Mouse (Mus musculus) stomach, postnatal 0 days (tissue): ENCODE results near the gene Mecom. TPM values are rescaled to one million over a fixed set of nuclear protein-coding genes. Genes with fewer than 3 reads are reported as not detected.

Experiments used
- ATAC-seq: fragments of 200-750 bp; cut with Nextera tagmentation; 2 replicates; pipeline ENCODE4 v1.8.0; 2017; ENCODE audit not compliant: low FRiP score, low TSS enrichment
- DNase-seq: peaks from one replicate; pipeline ENCODE4 v3.0.0-alpha.2; 2016; ENCODE audit warnings: low spot score
- H3K27ac ChIP-seq: fragments of 300-500 bp; sonication (generic); replicated peaks from 2 replicates; pipeline ENCODE4 v1.5.1; 2014; ENCODE audit warnings: mild to moderate bottlenecking, control low read depth
- H3K27me3 ChIP-seq: fragments of 300-500 bp; sonication (generic); 2 replicates; pipeline ENCODE4 v1.6.1; 2014; ENCODE audit warnings: low read length; ENCODE audit not compliant: control insufficient read depth, insufficient read depth
- H3K36me3 ChIP-seq: fragments of 300-500 bp; sonication (generic); 2 replicates; pipeline ENCODE4 v1.6.1; 2014; ENCODE audit warnings: low read length, mixed read lengths; ENCODE audit not compliant: control insufficient read depth, insufficient read depth
- H3K4me1 ChIP-seq: fragments of 300-500 bp; sonication (generic); replicated peaks from 2 replicates; pipeline ENCODE4 v1.6.1; 2014; ENCODE audit warnings: antibody characterized with exemption; ENCODE audit not compliant: control insufficient read depth, insufficient read depth
- H3K4me2 ChIP-seq: fragments of 300-500 bp; sonication (generic); replicated peaks from 2 replicates; pipeline ENCODE4 v1.6.1; 2014; ENCODE audit warnings: low read depth, mild to moderate bottlenecking, control low read depth, moderate library complexity
- H3K4me3 ChIP-seq: fragments of 300-500 bp; sonication (generic); 2 replicates; pipeline ENCODE4 v1.5.1; 2014; ENCODE audit warnings: low read depth, low read length, control low read depth
- H3K9ac ChIP-seq: fragments of 300-500 bp; sonication (generic); 2 replicates; pipeline ENCODE4 v1.6.1; 2014; ENCODE audit warnings: mild to moderate bottlenecking, low read length, control low read depth, mixed read lengths
- H3K9me3 ChIP-seq: fragments of 300-500 bp; sonication (generic); 2 replicates; pipeline ENCODE4 v1.6.1; 2016; ENCODE audit warnings: low read length; ENCODE audit not compliant: control insufficient read depth
- CTCF ChIP-seq: IDR thresholded peaks from 2 replicates; pipeline ENCODE4 v1.5.1; 2016; ENCODE audit warnings: antibody characterized with exemption, low read depth, mild to moderate bottlenecking, moderate library complexity
- EP300 ChIP-seq: optimal IDR thresholded peaks from 2 replicates; pipeline ENCODE3; 2016; ENCODE audit warnings: antibody characterized with exemption
- WGBS: fragments of 180-500 bp; shearing (Covaris S2); extraction: QIAGEN DNeasy Blood & Tissue Kit; methylation state at CpG from one replicate; pipeline ENCODE4 v1.1.7; 2014; 5-methylcytosine and 5-hydroxymethylcytosine counted together
- polyA plus RNA-seq: library from polyadenylated mRNA; unstranded; fragments of >200 nt; fragmentation: Nextera tagmentation; extraction: Ambion mirVana; gene quantifications from 2 replicates; pipeline ENCODE4 v1.2.1, GENCODE M21; 2015

The Mecom gene
- polyA plus RNA-seq, result 25.7 and 27.9 TPM in 2 replicates

DNA sequence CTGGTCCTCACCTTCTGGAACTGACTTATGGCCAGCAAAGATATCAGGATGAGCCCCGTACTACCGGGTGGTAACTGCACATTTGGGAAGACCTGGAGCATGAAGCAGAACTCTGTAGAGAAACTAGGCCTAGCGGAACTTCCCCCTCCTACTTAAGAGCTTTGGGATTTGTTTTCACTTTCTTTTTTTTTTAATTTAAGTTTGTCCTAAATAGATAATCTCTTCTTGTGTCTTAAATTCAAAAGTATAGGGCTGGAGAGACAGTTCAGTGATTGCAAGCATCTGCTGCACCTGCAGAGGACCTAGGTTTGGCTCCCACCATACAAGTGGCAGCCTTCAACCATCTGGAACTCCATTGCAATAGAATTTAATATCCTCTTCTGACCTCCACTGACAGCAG is at the start of gene Mecom:
Gene Mecom, minus strand, starts transcription at position 101 of the 400 bp plus-strand sequence.
- no peaks in the 10 kb centered on the region for H3K4me1 ChIP-seq
- H3K9ac ChIP-seq, result no peak within 1 kb of the TSS
- TF ChIP-seq EP300 (no peak), CTCF (no peak)
- peak within 1 kb of the TSS; percentile 15; the same call in 1 of the 2 replicates for H3K4me2 ChIP-seq
- H3K27me3 ChIP-seq, result no peaks in the 10 kb centered on the region
- H3K27ac ChIP-seq, result no peak within 1 kb of the TSS
- ATAC-seq (no peak), DNase-seq (no peak)
- H3K9me3 ChIP-seq, result no peaks in the 10 kb centered on the region
- WGBS, result 93% methylated on average over 3 of the region's 3 CpGs
- H3K36me3 ChIP-seq, result no peaks in the 10 kb centered on the region
- no peak within 1 kb of the TSS for H3K4me3 ChIP-seq

DNA sequence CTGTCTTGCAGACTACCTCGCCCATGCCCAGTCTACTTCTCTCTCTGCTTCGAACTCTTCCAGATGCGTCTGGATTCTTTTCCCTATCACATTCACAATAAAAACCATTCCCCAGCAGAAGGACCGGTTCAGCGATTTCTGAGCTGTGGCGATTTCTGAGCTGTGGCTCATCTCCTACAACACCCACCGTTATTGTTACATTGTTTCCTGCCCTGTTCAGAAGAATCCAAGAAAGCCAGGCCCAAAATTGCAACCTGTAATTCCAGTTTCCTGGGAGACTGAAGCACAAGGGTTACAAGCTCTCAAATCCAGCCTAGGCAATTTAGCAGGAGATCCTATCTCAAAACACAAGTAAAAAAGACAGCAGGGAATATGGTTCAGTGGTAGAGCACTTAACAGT is 49.5 kb upstream of the Mecom start:
- no peak overlapping the region for H3K27ac ChIP-seq
- no peak overlapping the region for H3K4me2 ChIP-seq
- no peaks in the 10 kb centered on the region for H3K9me3 ChIP-seq
- DNase-seq (no peak), ATAC-seq (no peak)
- 74% methylated on average over 7 of the region's 7 CpGs for WGBS
- H3K9ac ChIP-seq, result no peak overlapping the region
- H3K36me3 ChIP-seq, result no peaks in the 10 kb centered on the region
- TF ChIP-seq CTCF, result no peak
- H3K4me3 ChIP-seq, result no peak overlapping the region
- H3K27me3 ChIP-seq, result no peaks in the 10 kb centered on the region
- H3K4me1 ChIP-seq, result peaks cover 5% of the 10 kb centered on the region; the same call in 1 of the 2 replicates

DNA sequence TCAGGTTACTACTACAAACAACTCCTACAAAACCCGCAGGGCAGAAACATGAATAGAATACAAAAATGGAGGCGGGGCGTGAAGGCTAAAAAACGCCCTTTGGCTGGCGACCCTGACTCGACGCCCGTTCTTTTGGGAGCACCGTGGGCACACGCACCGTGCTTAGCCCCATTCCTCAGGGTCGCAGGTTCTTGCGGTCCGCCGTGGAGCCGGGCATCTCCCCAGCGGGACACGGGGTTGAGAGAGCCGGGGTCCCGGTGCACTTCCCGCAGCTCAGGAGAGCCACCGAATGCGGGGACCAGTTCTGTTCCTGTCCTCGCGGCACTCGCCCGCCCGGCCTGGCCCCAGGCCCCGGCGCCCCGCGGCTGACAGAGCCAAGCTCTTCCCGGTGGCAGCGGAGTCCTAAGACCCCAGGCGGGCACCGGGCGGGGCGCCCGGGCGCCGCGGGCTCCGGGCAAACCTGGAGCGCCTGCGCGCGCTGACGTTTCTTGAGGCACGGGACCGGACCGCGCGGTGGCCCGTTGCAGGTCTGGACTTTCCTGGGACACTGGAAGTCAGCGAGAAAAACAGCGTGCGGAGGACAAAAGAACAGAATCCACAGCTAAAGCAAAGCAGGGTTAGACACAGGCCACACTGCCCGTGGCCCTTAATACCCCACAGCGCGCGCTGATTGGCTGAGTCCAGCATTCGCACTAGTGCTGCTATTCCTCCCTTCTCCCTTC is 47.5 kb upstream of the Mecom start:
- Histone ChIP-seq H3K9ac (peak overlapping the region; percentile 76), H3K4me3 (peak overlapping the region; percentile 79), H3K4me2 (peak overlapping the region; percentile 91), H3K36me3 (no peaks in the 10 kb centered on the region), H3K27ac (no peak overlapping the region), H3K9me3 (no peaks in the 10 kb centered on the region), H3K27me3 (no peaks in the 10 kb centered on the region), H3K4me1 (peaks cover 5% of the 10 kb centered on the region; the same call in 1 of the 2 replicates)
- TF ChIP-seq CTCF (no peak), EP300 (no peak)
- ATAC-seq (peak; percentile 33; the same call in 1 of the 2 replicates), DNase-seq (peak; percentile 58)
- WGBS, result under 1% methylated on average over 57 of the region's 62 CpGs

DNA sequence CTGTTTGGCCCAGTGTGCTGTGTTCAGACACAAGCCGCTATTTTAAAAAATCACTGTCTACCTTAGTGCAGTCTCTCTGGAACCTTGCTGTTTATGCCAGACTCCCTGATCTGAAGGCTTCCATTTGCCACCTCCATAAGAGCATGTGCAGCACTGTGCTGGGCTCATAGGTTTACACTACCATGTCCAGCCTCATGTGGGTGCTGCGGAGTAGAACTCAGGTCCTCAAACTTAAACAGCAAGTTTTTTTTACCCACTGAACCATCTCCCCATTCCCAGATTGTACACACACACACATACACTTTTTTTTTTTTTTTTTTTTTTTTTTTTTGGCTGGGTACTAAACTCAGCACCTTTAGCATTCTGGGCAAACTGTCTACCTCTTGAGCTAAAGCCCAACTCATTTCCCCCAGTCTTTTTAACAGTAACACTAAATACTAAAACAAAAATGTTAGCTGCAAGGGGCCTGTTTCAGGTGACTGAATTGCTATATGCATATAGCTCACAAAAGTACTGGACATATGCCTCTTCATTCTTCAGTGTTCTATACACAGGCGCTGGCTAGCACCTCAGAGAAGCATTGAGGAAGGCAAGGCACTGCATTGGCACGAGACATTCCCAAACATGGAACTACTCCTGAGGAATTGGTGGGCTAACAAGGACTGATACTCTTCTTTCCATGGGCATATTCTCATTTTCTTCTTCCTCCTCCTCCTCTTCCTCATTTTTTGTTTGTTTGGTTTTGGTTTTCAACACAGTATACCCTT is 46.1 kb upstream of the Mecom start:
- Histone ChIP-seq H3K4me2 (no peak overlapping the region), H3K4me3 (no peak overlapping the region), H3K27me3 (no peaks in the 10 kb centered on the region), H3K9ac (no peak overlapping the region), H3K36me3 (no peaks in the 10 kb centered on the region), H3K4me1 (no peaks in the 10 kb centered on the region), H3K9me3 (no peaks in the 10 kb centered on the region), H3K27ac (no peak overlapping the region)
- DNase-seq (no peak), ATAC-seq (no peak)
- WGBS, result 76% methylated on average over 4 of the region's 4 CpGs
- no peak for TF ChIP-seq EP300
- peak; percentile 45 for TF ChIP-seq CTCF

DNA sequence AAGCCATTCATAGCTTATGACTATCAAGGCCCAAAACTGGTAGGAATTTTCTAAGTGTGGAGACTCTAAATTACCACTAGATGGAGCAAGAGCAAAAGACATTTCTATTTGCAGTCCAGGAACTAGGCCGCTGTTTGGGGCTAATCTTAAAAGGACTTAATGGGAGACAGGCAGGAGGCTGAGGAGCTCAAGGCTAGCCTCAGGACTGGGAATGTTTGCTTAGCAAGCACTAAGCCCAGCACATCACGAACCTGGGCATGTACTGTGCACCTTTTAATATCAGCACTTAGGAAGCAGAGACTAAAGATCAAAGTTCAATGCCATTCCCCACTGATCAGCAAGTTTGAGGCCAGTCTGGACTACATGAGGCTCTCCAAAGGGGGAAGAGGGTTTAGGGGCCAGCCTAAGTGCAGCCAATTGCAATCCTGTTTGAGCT is 44.6 kb upstream of the Mecom start:
- 0% methylated on average over 2 of the region's 2 CpGs for WGBS
- peak; percentile 72 for ATAC-seq

More for the DNA sequence above, 44.6 kb upstream of the Mecom start:
- peak; percentile 35 for DNase-seq
- Histone ChIP-seq H3K9me3 (no peaks in the 10 kb centered on the region), H3K4me1 (no peaks in the 10 kb centered on the region), H3K4me2 (no peak overlapping the region), H3K27ac (no peak overlapping the region), H3K4me3 (no peak overlapping the region), H3K9ac (no peak overlapping the region), H3K27me3 (no peaks in the 10 kb centered on the region), H3K36me3 (no peaks in the 10 kb centered on the region)
- TF ChIP-seq CTCF, result peak; percentile 89
- TF ChIP-seq EP300, result no peak
